Mouse (Mus musculus) CH12.LX (cell line): ENCODE measurements around the gene Lpcat1.

Experiments used
- CTCF ChIP-seq, 2 experiments: IDR thresholded peaks in 1 of 2; conservative IDR thresholded peaks in 1 of 2; 2 replicates each; pipeline ENCODE4 v1.5.1; 2011 to 2012; ENCODE audit warnings: low read depth in 2 of 2, low read length in 2 of 2, improper control_type of control experiment in 1 of 2, inconsistent platforms in 1 of 2, mild to moderate bottlenecking in 1 of 2, moderate library complexity in 1 of 2
- HCFC1 ChIP-seq: IDR thresholded peaks from 2 replicates; pipeline ENCODE4 v1.6.1; 2012; ENCODE audit warnings: low read depth, mild to moderate bottlenecking, inconsistent platforms, low read length, improper control_type of control experiment
- IRF4 ChIP-seq: IDR thresholded peaks from 2 replicates; pipeline ENCODE4 v1.6.1; 2014; ENCODE audit warnings: low read depth, mild to moderate bottlenecking, inconsistent platforms, low read length, improper control_type of control experiment
- MAX ChIP-seq: IDR thresholded peaks from 2 replicates; pipeline ENCODE4 v1.6.1; 2011; ENCODE audit warnings: low read length, improper control_type of control experiment
- POLR2A ChIP-seq: IDR thresholded peaks from 2 replicates; pipeline ENCODE4 v1.6.1; 2011; ENCODE audit warnings: low read depth, mild to moderate bottlenecking, improper control_type of control experiment, low read length
- TCF12 ChIP-seq: IDR thresholded peaks from 2 replicates; pipeline ENCODE4 v1.6.1; 2014; ENCODE audit warnings: low read depth, mild to moderate bottlenecking, inconsistent platforms, low read length, improper control_type of control experiment
- ZNF384 ChIP-seq: IDR thresholded peaks from 2 replicates; pipeline ENCODE4 v1.6.1; 2012; ENCODE audit warnings: low read depth, low read length, improper control_type of control experiment, inconsistent platforms

- TF ChIP-seq ZNF384 (no peak), POLR2A (no peak), HCFC1 (no peak), MAX (no peak), CTCF (conservative IDR thresholded peaks at IDR 0.05 in 1 of 2, IDR thresholded peaks at IDR 0.05 in 1 of 2; ENCODE audit: low read depth in 2 of 2, low read length in 2 of 2) (no peak), TCF12 (no peak), IRF4 (no peak)
These were observed 8.3 kb downstream of the Lpcat1 start for GRCm38 (mm10) chr13:73475058-73475980.
